Mouse (Mus musculus) kidney, embryonic 14.5 days (tissue): ENCODE measurements around the gene Spg7. TPM values are rescaled to one million over a fixed set of nuclear protein-coding genes. Genes with fewer than 3 reads are reported as not detected.
"Not testable (repeated sequence)": the region's sequence is repeated elsewhere in the genome, so short reads cannot be mapped to it uniquely, and the experiment has no call there.

Experiments
- ATAC-seq: fragments of 200-750 bp; cut with Nextera tagmentation; 2 replicates; pipeline ENCODE4 v1.8.0; 2017; ENCODE audit warnings: moderate number of reproducible peaks, mild to moderate bottlenecking, moderate TSS enrichment, moderate library complexity; ENCODE audit not compliant: low FRiP score, low TSS enrichment
- H3K27ac ChIP-seq: fragments of 300-500 bp; sonication (generic); 2 replicates; pipeline ENCODE4 v1.5.1; 2014; ENCODE audit warnings: low read depth, mild to moderate bottlenecking, low read length, moderate library complexity, mixed read lengths
- H3K27me3 ChIP-seq: fragments of 300-500 bp; sonication (generic); 2 replicates; pipeline ENCODE4 v1.6.1; 2014; ENCODE audit warnings: mild to moderate bottlenecking, low read length; ENCODE audit not compliant: control insufficient read depth, insufficient read depth
- H3K36me3 ChIP-seq: fragments of 300-500 bp; sonication (generic); 2 replicates; pipeline ENCODE4 v1.6.1; 2014; ENCODE audit warnings: low read length, mixed read lengths; ENCODE audit not compliant: control insufficient read depth, insufficient read depth
- H3K4me1 ChIP-seq: fragments of 300-500 bp; sonication (generic); 2 replicates; pipeline ENCODE4 v1.6.1; 2014; ENCODE audit warnings: low read length, mixed read lengths; ENCODE audit not compliant: control insufficient read depth, insufficient read depth
- H3K4me2 ChIP-seq: fragments of 300-500 bp; sonication (generic); replicated peaks from 2 replicates; pipeline ENCODE4 v1.6.1; 2014; ENCODE audit warnings: low read depth, mild to moderate bottlenecking, low read length
- H3K4me3 ChIP-seq: fragments of 300-500 bp; sonication (generic); 2 replicates; pipeline ENCODE4 v1.5.1; 2014; ENCODE audit warnings: mild to moderate bottlenecking, low read length
- H3K9ac ChIP-seq: fragments of 300-500 bp; sonication (generic); 2 replicates; pipeline ENCODE4 v1.6.1; 2014; ENCODE audit warnings: low read depth, mild to moderate bottlenecking, low read length, moderate library complexity
- H3K9me3 ChIP-seq: fragments of 300-500 bp; sonication (generic); 2 replicates; pipeline ENCODE4 v1.6.1; 2016; ENCODE audit warnings: low read length; ENCODE audit not compliant: control insufficient read depth
- WGBS: fragments of 180-500 bp; shearing (Covaris S2); extraction: QIAGEN DNeasy Blood & Tissue Kit; methylation state at CpG from one replicate; pipeline ENCODE4 v1.1.7; 2014; 5-methylcytosine and 5-hydroxymethylcytosine counted together
- polyA plus RNA-seq: library from polyadenylated mRNA; unstranded; fragments of >200 nt; fragmentation: Nextera tagmentation; extraction: Ambion mirVana; gene quantifications from 2 replicates; pipeline ENCODE4 v1.2.1, GENCODE M21; 2014

The Spg7 gene
- polyA plus RNA-seq, 1 experiment from 2014 or later: 51.2 TPM

- H3K9me3 ChIP-seq: no peaks in the 10 kb centered on the region
- WGBS: 85% methylated on average over 3 of the region's 3 CpGs
- H3K27me3 ChIP-seq: no peaks in the 10 kb centered on the region
- peaks cover 25% of the 10 kb centered on the region for H3K4me1 ChIP-seq
- no peak overlapping the region for H3K9ac ChIP-seq
- H3K27ac ChIP-seq: no peak overlapping the region
- ATAC-seq: no peak
- no peak overlapping the region for H3K4me3 ChIP-seq
- no peaks in the 10 kb centered on the region for H3K36me3 ChIP-seq
- no peak overlapping the region for H3K4me2 ChIP-seq
Measured at GRCm38 (mm10) chr8:123043941-123044340, 18.8 kb upstream of the Spg7 start.

GRCm38 (mm10) chr8:123044743-123045425 is 17.9 kb upstream of the Spg7 start:
- not testable (repeated sequence) for ATAC-seq, H3K27ac ChIP-seq, H3K9ac ChIP-seq, H3K9me3 ChIP-seq, H3K36me3 ChIP-seq, H3K4me2 ChIP-seq, H3K27me3 ChIP-seq, H3K4me3 ChIP-seq
- 94% methylated on average over 22 of the region's 23 CpGs for WGBS
- peaks cover 19% of the 10 kb centered on the region for H3K4me1 ChIP-seq

- Histone ChIP-seq H3K4me2 (no peak overlapping the region), H3K9me3 (no peaks in the 10 kb centered on the region), H3K4me1 (peaks cover 11% of the 10 kb centered on the region; the same call in 1 of the 2 replicates), H3K9ac (no peak overlapping the region), H3K4me3 (no peak overlapping the region), H3K27me3 (no peaks in the 10 kb centered on the region), H3K27ac (no peak overlapping the region), H3K36me3 (no peaks in the 10 kb centered on the region)
- WGBS: 75% methylated on average over 4 of the region's 4 CpGs
- no peak for ATAC-seq
Measured at GRCm38 (mm10) chr8:123046706-123047105, 16.0 kb upstream of the Spg7 start.

GRCm38 (mm10) chr8:123047827-123048226 is 14.9 kb upstream of the Spg7 start:
- no peak overlapping the region for H3K4me2 ChIP-seq
- ATAC-seq: peak; percentile 61; the same call in 1 of the 2 replicates
- no peaks in the 10 kb centered on the region for H3K27me3 ChIP-seq
- H3K27ac ChIP-seq: no peak overlapping the region; the same call in 1 of the 2 replicates
- H3K4me3 ChIP-seq: no peak overlapping the region
- no peaks in the 10 kb centered on the region for H3K36me3 ChIP-seq
- no peaks in the 10 kb centered on the region for H3K9me3 ChIP-seq
- H3K9ac ChIP-seq: no peak overlapping the region
- 64% methylated on average over 7 of the region's 7 CpGs for WGBS
- peaks cover 11% of the 10 kb centered on the region; the same call in 1 of the 2 replicates for H3K4me1 ChIP-seq

GRCm38 (mm10) chr8:123048402-123048801 is 14.3 kb upstream of the Spg7 start:
- ATAC-seq: 0 out of 2 replicates have a peak, but pooled peaks have one; percentile 18
- Histone ChIP-seq H3K27ac (no peak overlapping the region), H3K27me3 (no peaks in the 10 kb centered on the region), H3K9ac (no peak overlapping the region), H3K36me3 (no peaks in the 10 kb centered on the region), H3K4me3 (no peak overlapping the region), H3K4me2 (no peak overlapping the region), H3K4me1 (peaks cover 8% of the 10 kb centered on the region; the same call in 1 of the 2 replicates), H3K9me3 (no peaks in the 10 kb centered on the region)
- 80% methylated on average over 7 of the region's 7 CpGs for WGBS

GRCm38 (mm10) chr8:123051458-123051857 is 11.3 kb upstream of the Spg7 start:
- H3K4me2 ChIP-seq: no peak overlapping the region
- no peak for ATAC-seq
- H3K9me3 ChIP-seq: no peaks in the 10 kb centered on the region
- 0 out of 2 replicates have a peak, but pooled peaks cover 4% of the 10 kb centered on the region for H3K4me1 ChIP-seq
- H3K4me3 ChIP-seq: no peak overlapping the region
- H3K9ac ChIP-seq: no peak overlapping the region
- H3K36me3 ChIP-seq: no peaks in the 10 kb centered on the region
- H3K27ac ChIP-seq: no peak overlapping the region
- H3K27me3 ChIP-seq: no peaks in the 10 kb centered on the region
- WGBS: 65% methylated on average over 5 of the region's 5 CpGs

- H3K27me3 ChIP-seq: no peaks in the 10 kb centered on the region
- peaks cover 16% of the 10 kb centered on the region for H3K4me1 ChIP-seq
- no peak overlapping the region for H3K4me2 ChIP-seq
- H3K9me3 ChIP-seq: no peaks in the 10 kb centered on the region
- no peak overlapping the region for H3K4me3 ChIP-seq
- no peak overlapping the region for H3K27ac ChIP-seq
- ATAC-seq: no peak
- peaks cover 13% of the 10 kb centered on the region; the same call in 1 of the 2 replicates for H3K36me3 ChIP-seq
- 65% methylated on average over 4 of the region's 4 CpGs for WGBS
- no peak overlapping the region for H3K9ac ChIP-seq
Measured at GRCm38 (mm10) chr8:123064072-123064471, 1.3 kb downstream of the Spg7 start.

- peaks cover 13% of the 10 kb centered on the region; the same call in 1 of the 2 replicates for H3K36me3 ChIP-seq
- H3K9me3 ChIP-seq: no peaks in the 10 kb centered on the region
- peak overlapping the region; percentile 67 for H3K4me2 ChIP-seq
- H3K27ac ChIP-seq: peak overlapping the region; percentile 89
- H3K9ac ChIP-seq: peak overlapping the region; percentile 97
- H3K27me3 ChIP-seq: no peaks in the 10 kb centered on the region
- ATAC-seq: peak; percentile 41; the same call in 1 of the 2 replicates
- H3K4me3 ChIP-seq: peak overlapping the region; percentile 96
- H3K4me1 ChIP-seq: peaks cover 16% of the 10 kb centered on the region
- 1% methylated on average over 14 of the region's 14 CpGs for WGBS
Measured at GRCm38 (mm10) chr8:123064809-123065213, 2.1 kb downstream of the Spg7 start.
